Mouse (Mus musculus): ENCODE results near the gene Krt16.

Gene Krt16

GRCm38 (mm10) chr11:100248852-100249465 lies at the start of gene Krt16:
TSS of gene Krt16 (minus strand) at chr11:100248902.
- DNase-seq (ENCODE audit: low read depth, low spot score), result no peak

DNA sequence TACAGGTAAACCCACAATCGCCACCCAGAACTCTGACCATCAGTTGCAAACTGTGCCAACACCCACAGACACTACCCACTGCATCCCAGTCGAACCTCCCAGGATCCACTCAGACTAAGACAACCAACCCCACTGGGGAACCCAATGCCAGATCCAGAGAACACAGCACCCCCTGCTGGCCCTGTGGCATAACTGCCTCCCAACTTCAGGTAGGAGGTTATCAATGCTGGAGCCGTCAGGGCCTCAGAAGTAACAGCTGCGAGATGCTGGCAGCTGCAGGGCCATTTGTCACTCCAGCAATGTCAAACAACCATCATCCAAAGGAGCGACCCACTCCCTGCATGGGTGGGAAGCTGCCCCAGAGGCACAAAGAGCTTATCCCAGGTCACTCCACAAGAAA lies 49.1 kb upstream of the Krt16 start:
- no peak for DNase-seq (ENCODE audit: low read depth, low spot score)

- peak; percentile 89 for DNase-seq (ENCODE audit: low read depth, low spot score)
Observed at GRCm38 (mm10) chr11:100295308-100295707, 46.6 kb upstream of the Krt16 start.

DNA sequence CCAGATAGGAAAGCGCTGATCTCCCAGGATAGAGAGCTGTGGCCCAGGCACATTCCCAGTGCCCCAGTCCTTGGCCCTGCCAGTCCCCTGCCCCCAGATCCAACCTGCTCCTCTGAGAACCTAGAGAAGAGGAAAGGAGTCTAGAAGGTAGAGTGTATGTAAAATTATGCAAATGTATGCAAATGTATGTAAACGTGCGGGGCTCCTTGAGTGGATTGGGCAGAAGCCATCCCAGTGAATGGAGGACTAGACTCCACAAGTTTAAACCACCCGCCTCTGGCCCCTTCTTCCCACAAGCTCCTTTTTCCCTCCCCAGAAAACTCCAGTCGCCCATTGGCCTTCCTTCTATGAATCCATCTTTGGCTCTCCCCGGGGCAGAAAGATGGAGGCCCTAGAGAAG lies 44.2 kb upstream of the Krt16 start:
- no peak for DNase-seq (ENCODE audit: low read depth, low spot score)

DNA sequence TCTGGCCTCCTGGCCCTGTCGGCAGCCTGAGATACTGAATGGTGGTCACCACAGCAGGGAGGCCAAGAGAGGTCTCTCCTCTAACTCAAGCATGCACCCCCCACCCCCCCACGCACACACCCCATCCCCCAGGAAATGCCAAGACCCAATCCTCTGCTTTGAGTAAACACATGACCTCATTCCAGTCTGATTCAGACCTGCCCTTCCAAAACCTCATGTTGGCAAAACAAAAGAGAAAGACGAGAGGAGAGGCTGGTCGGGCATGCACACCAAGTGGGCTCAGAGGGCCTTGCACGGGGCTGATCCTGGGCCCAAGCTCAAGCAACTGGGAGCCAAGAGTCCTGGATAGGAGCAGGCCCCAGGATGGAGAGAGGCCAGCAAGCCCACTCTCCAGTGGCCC lies 41.5 kb upstream of the Krt16 start:
- DNase-seq (ENCODE audit: low read depth, low spot score), result no peak

- DNase-seq (ENCODE audit: low read depth, low spot score), result no peak
Observed at GRCm38 (mm10) chr11:100288942-100289341, 40.2 kb upstream of the Krt16 start.

- DNase-seq (ENCODE audit: low read depth, low spot score), result peak; percentile 49
Observed at GRCm38 (mm10) chr11:100287024-100287423, 38.3 kb upstream of the Krt16 start.

GRCm38 (mm10) chr11:100284988-100285387 lies 36.3 kb upstream of the Krt16 start:
- DNase-seq (ENCODE audit: low read depth, low spot score), result no peak

DNA sequence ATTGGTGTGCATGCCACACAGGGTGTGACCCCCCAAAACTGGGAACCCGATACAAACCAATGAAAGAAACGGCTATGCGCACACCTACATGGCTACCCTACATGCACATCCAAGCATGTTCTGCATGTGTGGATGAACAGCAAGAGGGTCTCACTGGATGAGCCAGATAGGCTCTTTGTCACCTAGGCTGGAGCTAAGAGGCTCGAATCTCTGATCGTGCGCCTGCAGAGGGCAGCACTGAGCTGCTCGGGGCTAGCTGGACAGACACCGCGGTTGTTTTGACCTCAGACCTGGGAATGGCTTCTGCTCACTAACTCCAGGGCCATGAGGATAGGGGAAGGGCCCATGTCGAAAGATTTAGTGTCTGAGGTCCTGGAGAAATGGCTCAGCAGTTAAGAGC lies 33.8 kb upstream of the Krt16 start:
- DNase-seq (ENCODE audit: low read depth, low spot score), result peak; percentile 67

GRCm38 (mm10) chr11:100281596-100282544 lies 33.2 kb upstream of the Krt16 start:
- peak; percentile 88 for DNase-seq (ENCODE audit: low read depth, low spot score)

DNA sequence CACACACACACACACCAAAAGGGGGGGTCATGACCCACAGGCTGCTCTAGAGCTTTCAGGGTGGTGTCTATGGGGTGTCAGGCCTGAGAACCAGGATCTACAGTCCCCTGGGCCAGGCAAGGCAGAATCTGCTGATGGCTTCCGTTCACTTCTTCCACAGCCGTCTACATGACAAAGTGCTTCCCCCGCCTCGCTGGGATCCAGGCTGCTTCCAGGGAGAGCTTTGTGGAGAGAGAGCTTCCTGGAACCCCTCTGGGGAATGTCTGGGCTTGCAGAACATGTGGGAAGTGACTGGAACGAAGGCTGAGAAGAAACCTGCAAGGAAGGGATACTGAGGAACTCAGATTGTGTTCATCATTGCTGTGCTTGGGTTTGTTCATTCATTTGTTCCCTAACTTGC lies 30.1 kb upstream of the Krt16 start:
- no peak for DNase-seq (ENCODE audit: low read depth, low spot score)

GRCm38 (mm10) chr11:100277726-100278480 lies 29.2 kb upstream of the Krt16 start:
- no peak for DNase-seq (ENCODE audit: low read depth, low spot score)

- no peak for DNase-seq (ENCODE audit: low read depth, low spot score)
Observed at GRCm38 (mm10) chr11:100275466-100275865, 26.8 kb upstream of the Krt16 start.

DNA sequence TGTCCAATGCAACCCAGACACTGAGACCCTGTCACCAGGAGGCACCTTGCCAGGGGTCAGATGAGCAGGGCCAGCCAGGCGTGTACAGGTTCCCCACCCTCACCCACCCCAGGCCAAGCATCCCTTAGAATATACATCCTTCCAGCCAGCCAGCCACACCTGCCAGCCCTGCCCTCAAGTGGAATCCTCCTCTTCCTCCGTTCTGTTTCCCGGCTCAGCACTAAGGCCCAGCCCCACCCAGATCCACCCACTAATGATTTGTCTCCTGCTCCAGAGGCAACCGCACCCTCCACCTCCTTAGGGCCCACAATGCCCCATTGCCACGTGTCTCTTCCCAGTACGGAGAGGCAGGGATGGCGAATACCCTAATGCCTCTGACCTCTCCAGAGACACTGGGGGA lies 26.0 kb upstream of the Krt16 start:
- DNase-seq (ENCODE audit: low read depth, low spot score), result no peak

DNA sequence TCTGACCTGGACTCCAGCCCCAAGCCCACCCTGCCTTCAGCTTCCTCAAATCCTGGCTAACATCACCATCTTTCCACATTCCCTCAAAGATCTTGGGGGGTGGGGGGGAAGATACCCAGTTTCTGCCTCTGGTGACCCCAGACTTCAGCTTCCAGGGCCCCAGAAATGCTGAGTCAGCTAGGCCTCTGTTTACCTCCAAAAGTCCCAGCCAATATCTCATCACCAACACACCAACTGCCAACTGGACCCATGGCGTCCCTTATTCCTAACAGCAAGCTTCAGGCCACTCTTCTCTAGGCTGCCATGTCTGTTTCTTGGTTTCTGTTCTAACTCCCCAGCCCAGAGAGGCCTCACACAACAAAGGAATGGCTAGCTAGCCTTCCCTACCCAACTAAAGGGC lies 23.2 kb upstream of the Krt16 start:
- no peak for DNase-seq (ENCODE audit: low read depth, low spot score)

GRCm38 (mm10) chr11:100269821-100270332 lies 21.2 kb upstream of the Krt16 start, which contains the start of gene Krt42:
TSS of gene Krt42 (minus strand) at chr11:100269871.
- no peak for DNase-seq (ENCODE audit: low read depth, low spot score)

- DNase-seq (ENCODE audit: low read depth, low spot score), result no peak
Observed at GRCm38 (mm10) chr11:100262058-100262980, 13.6 kb upstream of the Krt16 start.

DNA sequence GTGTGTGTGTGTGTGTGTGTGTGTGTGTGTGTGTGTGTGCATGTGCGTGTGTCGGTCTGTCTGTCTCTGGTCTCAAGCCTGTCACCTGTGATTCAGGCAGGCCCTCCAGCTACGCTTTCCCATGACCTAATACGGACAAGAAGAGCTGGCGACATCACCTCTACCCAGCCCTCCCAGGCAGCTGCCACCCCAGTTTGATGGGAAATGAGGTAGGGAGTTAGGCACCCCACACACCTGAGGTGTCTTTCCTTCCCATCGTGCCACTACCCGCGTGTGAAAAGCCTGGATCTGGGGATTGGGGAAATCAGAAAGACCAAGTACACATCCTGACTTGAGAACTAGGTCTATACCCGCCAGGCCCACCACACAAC lies 12.5 kb upstream of the Krt16 start:
- DNase-seq (ENCODE audit: low read depth, low spot score), result no peak

DNA sequence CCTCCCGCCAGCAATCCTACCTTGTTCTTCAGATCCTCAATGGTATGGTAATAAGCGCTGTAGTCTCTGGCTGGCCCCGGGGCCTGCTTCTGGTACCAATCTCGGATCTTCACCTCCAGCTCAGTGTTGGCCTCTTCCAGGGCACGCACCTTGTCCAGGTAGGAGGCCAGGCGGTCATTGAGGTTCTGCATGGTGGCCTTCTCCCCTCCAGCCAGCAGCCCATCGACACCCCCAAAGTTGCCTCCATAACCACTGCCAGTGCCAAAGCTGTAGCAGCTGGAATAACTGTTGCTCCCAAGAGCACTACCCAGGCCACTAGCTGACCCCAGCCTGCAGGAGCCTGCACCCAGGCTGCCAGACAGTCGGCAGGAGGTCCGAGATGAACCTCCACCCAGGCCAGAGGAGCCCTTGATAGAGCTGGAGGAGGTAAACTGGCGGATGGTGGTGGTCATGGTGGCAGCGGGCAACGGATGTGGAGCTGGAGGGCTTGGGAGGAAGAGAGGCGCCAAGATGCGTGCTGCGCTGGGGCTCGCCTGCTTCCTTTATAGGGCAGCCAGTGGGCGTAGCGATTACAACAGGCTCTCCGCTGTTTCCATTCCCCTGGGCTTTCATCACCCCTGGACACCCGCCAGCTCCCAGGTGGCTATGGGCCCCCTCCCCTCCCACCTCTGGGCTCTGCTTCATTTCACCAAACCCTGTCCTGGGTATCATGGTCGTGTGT lies 12.0 kb upstream of the Krt16 start, which contains the start of gene Krt17:
Gene Krt17, minus strand, starts transcription at position 516 of the 721 bp plus-strand sequence.
- DNase-seq (ENCODE audit: low read depth, low spot score), result no peak

- DNase-seq (ENCODE audit: low read depth, low spot score), result no peak
Observed at GRCm38 (mm10) chr11:100259079-100259478, 10.4 kb upstream of the Krt16 start.

Measured in brain, adult 2 months (tissue).